In the genomic region with DNA sequence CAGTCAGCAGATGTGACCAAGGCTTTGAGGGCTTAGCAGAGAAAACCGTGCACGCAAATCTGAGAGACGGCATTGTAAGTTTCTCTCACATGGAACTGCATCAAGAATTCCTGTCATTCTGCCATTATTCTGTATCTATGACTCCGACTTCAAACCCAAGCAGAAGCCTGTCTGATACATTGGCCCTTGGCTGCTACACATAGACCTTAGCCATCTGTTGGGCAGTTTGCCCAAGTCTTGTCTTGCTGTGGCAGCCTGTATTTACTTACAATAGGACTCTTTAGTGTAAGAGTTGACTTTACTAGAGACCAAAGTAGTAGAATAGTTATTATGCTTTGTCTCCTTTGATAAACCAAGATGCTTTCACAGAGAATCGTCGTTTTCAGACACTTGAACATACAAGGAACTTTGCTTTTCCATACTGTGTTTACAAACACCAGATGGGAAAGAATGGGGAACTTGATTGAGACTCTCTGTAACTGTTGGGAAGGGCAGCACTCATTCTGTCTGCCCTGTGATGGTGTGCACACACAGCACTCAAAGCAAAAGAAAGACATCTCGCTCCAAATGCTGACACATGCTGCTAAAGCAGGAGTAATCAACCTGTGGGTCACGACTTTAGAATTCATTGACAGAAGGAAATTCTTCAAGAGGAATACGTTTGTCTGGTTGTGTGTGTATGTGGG, we compare ENCODE assay signal across 28 mouse cellular contexts.
DNase-seq lines count a peak whose midpoint lies in the region; ATAC-seq and TF ChIP-seq lines count a peak whose summit lies in the region.
"Had no signal": no experiment of that assay in that cellular context is flagged by ENCODE, and none has a peak within 500 bp of the region (broad histone marks: within the 10 kb centered on the region; RNA-seq: fewer than 3 reads in every experiment).

No protein-coding gene starts in this region.

- no peaks in the 10 kb centered on the region for H3K4me1 ChIP-seq in forebrain, embryonic 13.5 days
- no peaks in the 10 kb centered on the region for H3K4me1 ChIP-seq in forebrain, embryonic 10.5 days
- H3K4me1 ChIP-seq in intestine, embryonic 14.5 days (replicated peaks; ENCODE audit: control insufficient read depth, insufficient read depth, low read length) = no peaks in the 10 kb centered on the region
- no peaks in the 10 kb centered on the region for H3K4me1 ChIP-seq in intestine, postnatal 0 days (replicated peaks; ENCODE audit: control insufficient read depth, insufficient read depth, low read length)
- H3K4me1 ChIP-seq in lung, postnatal 0 days (ENCODE audit: insufficient read depth, low read depth, low read length) = no peaks in the 10 kb centered on the region
- peaks cover 8% of the 10 kb centered on the region for H3K4me1 ChIP-seq in forebrain, embryonic 16.5 days (replicated peaks; ENCODE audit: control insufficient read depth, insufficient read depth, low read length)
- H3K4me1 ChIP-seq: hindbrain, embryonic 10.5 days; limb, embryonic 13.5 days; liver, embryonic 13.5 days; midbrain, embryonic 12.5 days; neural tube, embryonic 13.5 days had no signal

- H3K4me3 ChIP-seq in forebrain, embryonic 13.5 days = no peak overlapping the region
- H3K4me3 ChIP-seq in forebrain, embryonic 10.5 days = no peak overlapping the region
- no peak overlapping the region for H3K4me3 ChIP-seq in intestine, embryonic 14.5 days (ENCODE audit: low read depth, low read length)
- no peak overlapping the region for H3K4me3 ChIP-seq in intestine, postnatal 0 days (ENCODE audit: low read depth, low read length)
- no peak overlapping the region for H3K4me3 ChIP-seq in lung, postnatal 0 days (ENCODE audit: low read depth, low read length)
- H3K4me3 ChIP-seq in forebrain, embryonic 16.5 days (replicated peaks; ENCODE audit: low read length) = no peak overlapping the region
- H3K4me3 ChIP-seq: embryonic facial prominence, embryonic 12.5 days; hindbrain, embryonic 10.5 days; limb, embryonic 13.5 days; liver, embryonic 13.5 days; midbrain, embryonic 12.5 days; neural tube, embryonic 13.5 days had no signal

- H3K27me3 ChIP-seq in forebrain, embryonic 13.5 days = no peaks in the 10 kb centered on the region
- no peaks in the 10 kb centered on the region for H3K27me3 ChIP-seq in forebrain, embryonic 10.5 days (ENCODE audit: poor library complexity, severe bottlenecking)
- H3K27me3 ChIP-seq in intestine, embryonic 14.5 days (replicated peaks; ENCODE audit: control insufficient read depth, insufficient read depth, low read length) = no peaks in the 10 kb centered on the region
- no peaks in the 10 kb centered on the region for H3K27me3 ChIP-seq in intestine, postnatal 0 days (replicated peaks; ENCODE audit: control insufficient read depth, insufficient read depth, low read length)
- no peaks in the 10 kb centered on the region for H3K27me3 ChIP-seq in lung, postnatal 0 days (replicated peaks; ENCODE audit: insufficient read depth, low read length)
- H3K27me3 ChIP-seq in forebrain, embryonic 16.5 days (replicated peaks; ENCODE audit: control insufficient read depth, insufficient read depth, low read length) = no peaks in the 10 kb centered on the region
- H3K27me3 ChIP-seq: embryonic facial prominence, embryonic 12.5 days; limb, embryonic 13.5 days; midbrain, embryonic 12.5 days; neural tube, embryonic 13.5 days had no signal

- no peak for DNase-seq in forebrain, embryonic 10.5 days (ENCODE audit: extremely low spot score, low spot score)
- peak; percentile 21 for DNase-seq in intestine, embryonic 14.5 days (ENCODE audit: low spot score)
- peak; percentile 27 for DNase-seq in lung, postnatal 10 days
- DNase-seq in lung, postnatal 0 days (ENCODE audit: low spot score) = no peak
- DNase-seq in ovary, postnatal 10 days (ENCODE audit: low spot score) = no peak
- DNase-seq: adrenal gland, postnatal 25 days; cerebellum, adult 8-10 months; embryo, embryonic 11 days; heart, postnatal 14 days; kidney, postnatal 25 days; liver, embryonic 13.5 days; lung, adult 18-20 months; lung, postnatal 36 days; right cerebral cortex, postnatal 14 days; spleen, adult 18-20 months; thymus, adult 18-20 months; thymus, postnatal 25 days had no signal

- TF ChIP-seq EP300 in lung, postnatal 0 days (IDR thresholded peaks at IDR 0.05) = no peak

- H3K27ac ChIP-seq in forebrain, embryonic 13.5 days = no peak overlapping the region
- H3K27ac ChIP-seq in forebrain, embryonic 10.5 days = no peak overlapping the region
- H3K27ac ChIP-seq in intestine, embryonic 14.5 days (ENCODE audit: low read depth) = no peak overlapping the region
- H3K27ac ChIP-seq in intestine, postnatal 0 days (ENCODE audit: low read depth, low read length) = no peak overlapping the region
- no peak overlapping the region for H3K27ac ChIP-seq in lung, postnatal 0 days (ENCODE audit: low read length)
- H3K27ac ChIP-seq in forebrain, embryonic 16.5 days (ENCODE audit: low read length) = no peak overlapping the region
- H3K27ac ChIP-seq: embryonic facial prominence, embryonic 12.5 days; hindbrain, embryonic 10.5 days; limb, embryonic 13.5 days; liver, embryonic 13.5 days; midbrain, embryonic 12.5 days; neural tube, embryonic 13.5 days had no signal

- H3K9me3 ChIP-seq in forebrain, embryonic 13.5 days (replicated peaks) = no peaks in the 10 kb centered on the region
- no peaks in the 10 kb centered on the region for H3K9me3 ChIP-seq in forebrain, embryonic 10.5 days
- H3K9me3 ChIP-seq in intestine, embryonic 14.5 days (ENCODE audit: control insufficient read depth, low read length) = no peaks in the 10 kb centered on the region
- no peaks in the 10 kb centered on the region for H3K9me3 ChIP-seq in intestine, postnatal 0 days (ENCODE audit: control insufficient read depth)
- no peaks in the 10 kb centered on the region for H3K9me3 ChIP-seq in lung, postnatal 0 days (ENCODE audit: low read length)
- no peaks in the 10 kb centered on the region for H3K9me3 ChIP-seq in forebrain, embryonic 16.5 days (ENCODE audit: control insufficient read depth, low read length)
- H3K9me3 ChIP-seq: embryonic facial prominence, embryonic 12.5 days; hindbrain, embryonic 10.5 days; limb, embryonic 13.5 days; liver, embryonic 13.5 days; midbrain, embryonic 12.5 days; neural tube, embryonic 13.5 days had no signal

- 68% methylated on average over 9 of the region's 9 CpGs for WGBS in forebrain, embryonic 13.5 days
- 88% methylated on average over 9 of the region's 9 CpGs for WGBS in forebrain, embryonic 10.5 days
- 84% methylated on average over 9 of the region's 9 CpGs for WGBS in intestine, embryonic 14.5 days
- WGBS in intestine, postnatal 0 days = 72% methylated on average over 9 of the region's 9 CpGs
- WGBS in lung, postnatal 0 days = 62% methylated on average over 9 of the region's 9 CpGs
- 41% methylated on average over 9 of the region's 9 CpGs for whole genome bisulfite sequencing in forebrain, embryonic 16.5 days

- peak; percentile 59 for ATAC-seq in forebrain, embryonic 13.5 days
- ATAC-seq in intestine, embryonic 14.5 days (replicated peaks; ENCODE audit: low FRiP score, low TSS enrichment, low read depth) = no peak
- no peak for ATAC-seq in intestine, postnatal 0 days
- no peak for ATAC-seq in lung, postnatal 0 days
- peak; percentile 84 for ATAC-seq in forebrain, embryonic 16.5 days
- ATAC-seq: CD4-positive, CD25-positive, alpha-beta regulatory T cell, adult 4 months; hindbrain, embryonic 16.5 days; intestine, embryonic 16.5 days had no signal

- H3K36me3 ChIP-seq in forebrain, embryonic 13.5 days (ENCODE audit: poor library complexity, severe bottlenecking) = no peaks in the 10 kb centered on the region
- no peaks in the 10 kb centered on the region for H3K36me3 ChIP-seq in forebrain, embryonic 10.5 days (replicated peaks)
- no peaks in the 10 kb centered on the region for H3K36me3 ChIP-seq in intestine, embryonic 14.5 days (ENCODE audit: control insufficient read depth, insufficient read depth, low read length)
- no peaks in the 10 kb centered on the region for H3K36me3 ChIP-seq in intestine, postnatal 0 days (ENCODE audit: control insufficient read depth, insufficient read depth)
- no peaks in the 10 kb centered on the region for H3K36me3 ChIP-seq in lung, postnatal 0 days (ENCODE audit: insufficient read depth, low read length)
- no peaks in the 10 kb centered on the region for H3K36me3 ChIP-seq in forebrain, embryonic 16.5 days (ENCODE audit: control insufficient read depth, insufficient read depth)
- H3K36me3 ChIP-seq: embryonic facial prominence, embryonic 12.5 days; hindbrain, embryonic 10.5 days; limb, embryonic 13.5 days; liver, embryonic 13.5 days; midbrain, embryonic 12.5 days; neural tube, embryonic 13.5 days had no signal

- TF ChIP-seq CTCF in intestine, postnatal 0 days (IDR thresholded peaks at IDR 0.05; ENCODE audit: low read depth) = no peak
- TF ChIP-seq CTCF in lung, postnatal 0 days (IDR thresholded peaks at IDR 0.05) = no peak

- H3K9ac ChIP-seq in forebrain, embryonic 13.5 days = no peak overlapping the region
- H3K9ac ChIP-seq in intestine, embryonic 14.5 days (ENCODE audit: low read length) = no peak overlapping the region
- H3K9ac ChIP-seq in intestine, postnatal 0 days (ENCODE audit: low read depth, low read length) = no peak overlapping the region
- no peak overlapping the region for H3K9ac ChIP-seq in lung, postnatal 0 days (replicated peaks; ENCODE audit: low read depth)
- H3K9ac ChIP-seq in forebrain, embryonic 16.5 days (replicated peaks; ENCODE audit: low read depth, low read length) = no peak overlapping the region
- H3K9ac ChIP-seq: embryonic facial prominence, embryonic 12.5 days; limb, embryonic 13.5 days; liver, embryonic 13.5 days; midbrain, embryonic 12.5 days; neural tube, embryonic 13.5 days had no signal

- H3K4me2 ChIP-seq in forebrain, embryonic 13.5 days = no peak overlapping the region
- H3K4me2 ChIP-seq in intestine, embryonic 14.5 days (ENCODE audit: low read length) = no peak overlapping the region
- no peak overlapping the region for H3K4me2 ChIP-seq in intestine, postnatal 0 days (replicated peaks; ENCODE audit: low read depth)
- no peak overlapping the region for H3K4me2 ChIP-seq in lung, postnatal 0 days (replicated peaks; ENCODE audit: low read depth, low read length)
- H3K4me2 ChIP-seq in forebrain, embryonic 16.5 days (ENCODE audit: low read length) = no peak overlapping the region
- H3K4me2 ChIP-seq: embryonic facial prominence, embryonic 12.5 days; limb, embryonic 13.5 days; liver, embryonic 13.5 days; midbrain, embryonic 12.5 days; neural tube, embryonic 13.5 days had no signal

Comparison
In these comparisons a context has a peak if more than half of its experiments do, and no peak if none do; other contexts are left out.
1. DNase-seq: peak in intestine, embryonic 14.5 days (single experiment) and lung, postnatal 10 days (single experiment); none in forebrain, embryonic 10.5 days (single experiment), lung, postnatal 0 days (single experiment) and ovary, postnatal 10 days (single experiment).
2. ATAC-seq: peak in forebrain, embryonic 13.5 days (single experiment) and forebrain, embryonic 16.5 days (single experiment); none in intestine, embryonic 14.5 days (single experiment), intestine, postnatal 0 days (single experiment) and lung, postnatal 0 days (single experiment).